Mouse (Mus musculus): ENCODE results near the gene Clpb.

The Clpb gene

DNA sequence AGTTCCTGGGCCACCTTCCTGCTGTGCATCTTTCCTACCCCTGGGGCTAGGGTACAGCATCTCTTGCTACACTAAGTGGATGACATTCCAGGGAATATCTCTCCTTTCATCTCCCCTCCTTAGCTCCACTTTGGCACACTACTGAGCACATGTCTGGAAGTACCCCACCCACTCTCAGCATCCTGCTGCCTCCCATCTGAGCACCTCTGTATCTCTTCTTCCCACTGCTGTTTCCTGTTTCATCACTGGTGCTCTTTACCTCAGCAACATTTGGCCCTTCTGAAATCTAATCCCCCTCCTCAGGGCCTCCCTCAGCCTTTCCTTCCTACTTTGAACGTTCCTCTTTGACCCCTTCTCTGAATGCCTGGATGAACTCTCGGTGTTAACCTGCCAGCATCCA, 63.5 kb downstream of the Clpb start:
- DNase-seq (ENCODE audit: low spot score): no peak

DNA sequence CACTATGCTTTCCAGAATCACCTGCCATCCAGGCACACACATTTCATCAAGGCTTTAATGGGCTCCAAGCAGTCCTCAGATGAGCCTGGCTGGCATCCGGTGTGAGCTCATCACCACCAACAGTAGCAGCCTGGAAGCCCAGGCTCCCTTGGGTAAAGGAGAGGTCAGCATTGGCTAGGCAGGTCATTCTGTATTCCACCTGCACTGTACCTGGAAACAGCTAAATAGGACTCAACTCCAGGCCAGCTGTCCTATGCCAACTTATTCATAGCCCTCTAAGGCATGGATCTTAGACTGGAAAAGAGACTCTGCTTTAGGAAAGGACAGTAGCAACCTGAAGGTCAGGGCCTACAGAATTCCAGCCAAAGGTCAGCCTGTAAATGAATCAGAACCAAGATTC, 68.7 kb downstream of the Clpb start:
- no peak for DNase-seq (ENCODE audit: low spot score)

DNA sequence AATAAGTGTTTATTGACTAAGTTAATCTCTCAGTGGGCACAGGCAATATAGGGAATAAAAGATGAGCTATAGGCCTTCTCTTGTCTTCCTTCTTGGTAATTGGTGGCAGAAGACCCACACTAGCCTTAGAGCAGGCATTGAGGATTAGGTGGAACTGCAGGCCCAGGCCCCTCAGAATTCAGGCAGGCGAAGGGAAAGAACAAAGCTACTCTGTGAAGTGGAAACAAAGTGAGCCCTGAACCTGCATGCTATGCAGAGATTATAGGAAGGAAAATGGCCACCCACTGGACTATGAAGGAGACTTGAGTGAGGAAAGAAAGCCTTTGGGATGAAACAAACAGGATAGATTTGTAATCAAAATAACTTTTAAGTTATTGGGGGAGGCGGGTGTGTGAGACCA, 69.6 kb downstream of the Clpb start:
- DNase-seq (ENCODE audit: low spot score): no peak

DNA sequence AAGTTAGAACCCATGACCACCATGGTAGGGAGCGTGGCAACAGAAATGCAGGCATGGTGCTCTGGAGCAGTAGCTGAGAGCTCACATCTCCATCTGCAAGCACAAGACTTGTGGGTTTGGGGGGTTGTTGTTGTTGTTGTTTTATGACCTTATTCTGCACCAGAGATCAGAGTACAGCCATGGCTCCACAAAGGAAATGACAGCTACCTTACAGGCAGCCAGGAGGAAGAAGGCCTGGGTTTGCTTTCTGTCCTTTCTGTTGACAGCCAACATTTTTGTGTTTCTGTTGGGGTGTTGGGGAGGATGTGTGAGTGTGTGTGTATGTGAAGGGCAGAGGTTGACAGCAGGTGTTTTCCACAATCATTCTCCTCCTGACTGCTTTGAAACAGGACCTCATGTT, 71.9 kb downstream of the Clpb start:
- DNase-seq (ENCODE audit: low spot score): no peak

DNA sequence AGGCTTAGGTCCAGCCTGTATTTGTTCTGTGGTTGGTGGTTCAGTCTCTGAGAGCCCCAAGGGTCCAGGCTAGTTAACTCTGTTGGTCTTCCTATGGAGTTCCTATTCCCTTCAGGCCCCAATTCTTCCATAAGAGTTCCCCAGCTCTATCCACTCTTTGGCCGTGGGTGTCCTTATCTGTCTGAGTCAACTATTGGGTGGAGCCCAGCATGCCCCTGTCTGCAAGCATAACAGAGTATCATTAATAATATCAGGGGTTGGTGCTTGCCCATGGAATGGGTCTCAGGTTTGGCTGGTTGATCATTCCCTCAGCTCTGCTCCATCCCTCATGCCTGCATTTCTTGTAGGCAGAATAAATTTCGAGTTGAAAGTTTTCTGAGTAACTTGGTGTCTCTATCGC, 74.3 kb downstream of the Clpb start:
- DNase-seq (ENCODE audit: low spot score): no peak

DNA sequence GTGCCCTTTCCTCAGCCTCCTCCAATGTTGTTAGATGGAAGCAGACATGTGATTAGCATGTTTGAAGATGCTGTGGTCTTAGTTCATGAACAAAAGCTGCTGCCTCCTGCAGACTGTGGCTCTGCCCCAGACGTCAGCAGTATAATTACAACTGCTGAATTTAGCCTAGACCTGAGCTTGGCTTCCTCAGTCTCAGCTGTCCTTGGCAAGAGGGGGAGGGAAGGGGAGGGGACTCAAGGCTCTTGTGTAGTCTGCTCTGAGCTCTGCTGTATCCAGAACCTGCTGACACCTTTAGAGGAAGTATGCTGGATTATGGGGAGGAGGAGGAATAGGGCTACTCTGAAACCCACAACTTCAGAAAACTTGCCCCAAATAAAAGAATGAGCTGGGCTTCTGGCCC, 76.2 kb downstream of the Clpb start:
- no peak for DNase-seq (ENCODE audit: low spot score)

DNA sequence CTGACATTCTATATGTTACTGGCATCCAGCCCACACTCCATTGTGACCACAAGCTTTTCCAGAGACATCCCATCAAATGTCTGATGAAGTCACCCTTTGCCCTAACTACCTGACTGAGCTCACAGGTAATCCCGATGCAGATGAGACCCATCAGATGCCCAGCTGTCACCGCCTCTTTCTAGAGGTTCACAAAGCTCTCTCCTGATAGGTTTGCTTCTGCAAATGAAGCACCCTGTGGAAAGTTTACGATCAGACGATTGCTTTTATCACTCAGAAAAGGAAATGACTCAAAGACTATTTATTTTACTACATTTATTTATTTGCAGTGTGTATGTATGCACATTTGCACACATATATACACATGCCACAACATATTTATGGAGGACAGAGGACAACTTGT, 80.1 kb downstream of the Clpb start:
- DNase-seq (ENCODE audit: low spot score): no peak

DNA sequence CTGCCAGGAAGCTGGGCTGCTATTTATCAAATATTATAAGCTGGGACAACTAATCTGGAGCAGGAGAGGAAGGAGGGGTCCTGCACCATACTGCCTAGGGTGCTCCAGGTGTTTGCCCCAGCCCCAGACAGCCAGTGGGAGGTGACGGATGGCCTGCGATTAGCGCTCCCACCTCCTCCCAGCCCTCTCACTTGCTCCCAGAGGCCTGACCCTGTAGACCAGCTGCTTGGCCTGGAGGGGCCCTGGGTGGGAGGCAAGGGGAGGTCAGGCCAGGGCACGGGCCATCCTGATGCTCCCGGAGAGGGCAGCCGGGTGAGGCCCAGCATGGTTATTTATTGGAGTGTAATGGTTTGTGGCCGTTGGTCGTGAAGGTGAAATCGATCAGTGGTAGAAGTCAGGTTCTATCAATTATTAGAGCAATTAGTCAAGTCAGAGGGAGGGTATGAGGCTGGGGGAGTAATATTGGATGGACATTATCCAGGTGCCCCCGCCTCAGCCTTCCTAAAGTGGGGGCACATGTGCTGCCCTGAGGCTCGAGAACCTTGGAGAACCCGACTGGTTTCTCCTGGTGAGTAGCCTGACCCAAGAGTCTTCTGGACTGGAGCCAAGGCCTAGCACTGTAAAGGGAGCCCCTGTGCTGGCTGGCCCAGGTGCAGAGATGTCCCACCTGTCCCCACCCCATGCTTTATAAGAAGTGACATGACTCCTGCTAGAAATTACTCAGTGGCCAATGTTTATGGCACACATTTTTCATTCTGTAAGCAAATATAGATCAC, 83.3 kb downstream of the Clpb start:
- no peak for DNase-seq (ENCODE audit: low spot score)

DNA sequence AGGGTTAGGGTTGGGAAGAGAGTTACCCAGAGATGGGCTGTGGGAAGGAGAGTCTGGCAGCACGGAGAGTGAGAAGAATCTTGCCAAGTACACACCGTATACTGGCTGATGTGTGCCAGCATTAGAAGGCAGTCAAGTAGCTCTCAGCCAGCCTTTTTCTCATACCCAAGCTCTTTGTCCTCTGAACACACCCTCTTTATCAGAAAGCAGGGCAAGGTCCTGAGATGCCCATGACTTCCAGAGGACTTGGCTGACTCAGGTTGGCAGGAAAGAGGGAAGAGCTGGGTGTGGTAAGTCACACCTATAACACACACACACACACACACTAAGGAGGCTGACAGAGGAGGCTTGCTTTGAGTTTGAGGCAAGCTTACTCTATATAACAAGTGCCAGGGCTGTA, 86.8 kb downstream of the Clpb start:
- no peak for DNase-seq (ENCODE audit: low spot score)

DNA sequence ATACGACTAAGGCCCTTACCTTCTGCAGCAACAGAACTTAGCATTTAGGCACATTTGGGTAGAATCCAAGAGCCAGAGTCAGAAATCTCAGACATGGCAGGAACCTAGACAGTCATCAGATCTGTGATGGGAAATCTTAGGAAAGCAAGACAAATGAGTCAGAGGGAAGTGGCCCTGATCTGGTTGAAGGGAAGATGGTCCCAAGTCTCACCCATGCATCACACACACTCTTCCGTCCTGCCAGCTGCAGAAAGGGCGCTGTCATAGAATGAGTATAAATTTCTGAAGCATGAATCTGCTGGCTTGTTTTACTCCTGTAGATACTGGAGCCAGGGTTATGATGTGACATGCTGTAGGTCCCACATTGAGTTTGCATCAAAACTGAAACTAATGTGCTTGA, 88.9 kb downstream of the Clpb start:
- no peak for DNase-seq (ENCODE audit: low spot score)

DNA sequence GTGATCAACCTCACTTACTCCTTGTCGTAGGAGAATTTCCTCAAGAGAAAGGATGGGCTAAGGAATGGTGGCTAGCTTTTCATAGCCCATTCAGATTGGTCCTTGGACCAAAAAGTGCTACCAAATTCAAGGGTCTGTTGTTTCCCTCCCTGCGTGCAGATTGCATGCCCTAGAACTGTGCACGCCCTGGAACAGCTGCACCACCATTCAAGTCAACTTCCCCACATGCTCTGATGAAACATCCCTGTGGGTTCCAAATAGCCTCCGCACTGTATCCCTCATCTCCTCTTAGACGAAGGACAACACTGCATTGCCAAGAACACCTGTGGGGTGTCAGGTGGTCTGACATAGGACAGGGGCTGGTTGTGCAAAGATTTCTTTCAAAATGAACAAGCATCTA, 90.1 kb downstream of the Clpb start:
- DNase-seq (ENCODE audit: low spot score): no peak

DNA sequence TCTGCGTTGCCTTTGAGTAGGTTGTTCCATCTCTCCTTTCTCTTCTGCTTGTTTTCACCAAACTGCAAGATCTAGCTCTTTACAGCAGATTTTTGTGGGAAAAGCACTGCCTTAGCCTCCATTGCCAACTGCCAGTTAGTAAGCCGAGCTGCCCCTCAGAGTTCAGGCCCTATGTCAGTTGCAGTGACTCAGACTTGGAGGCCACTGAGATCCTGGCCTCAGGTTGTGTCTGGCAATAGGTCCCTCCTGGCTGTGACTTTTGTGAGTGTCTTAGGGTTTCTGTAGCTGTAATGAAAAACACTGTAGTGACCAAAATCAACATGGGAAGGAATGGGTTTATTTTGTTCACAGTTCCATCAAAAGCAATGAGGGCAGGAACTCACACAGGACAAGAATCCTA, 91.0 kb downstream of the Clpb start:
- no peak for DNase-seq (ENCODE audit: low spot score)

DNA sequence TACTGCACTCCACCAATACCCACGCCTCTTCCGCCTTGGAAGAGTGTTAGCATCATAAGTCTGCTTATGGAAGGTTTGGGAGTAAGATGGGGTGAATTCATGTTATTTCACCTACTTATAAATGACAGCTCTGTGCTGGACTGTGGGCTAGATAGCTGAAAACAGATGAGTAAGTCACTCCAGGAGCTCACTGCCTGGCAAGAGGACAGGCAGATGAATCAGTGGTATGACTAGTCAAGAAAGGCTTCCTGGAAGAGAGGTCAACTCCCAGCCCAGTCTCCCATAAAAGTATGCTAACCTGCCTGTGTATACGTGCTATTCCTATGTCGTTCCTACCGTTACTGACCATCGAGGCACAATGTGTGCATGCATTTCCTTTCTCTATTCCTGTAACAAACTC, 91.9 kb downstream of the Clpb start:
- DNase-seq (ENCODE audit: low spot score): no peak

DNA sequence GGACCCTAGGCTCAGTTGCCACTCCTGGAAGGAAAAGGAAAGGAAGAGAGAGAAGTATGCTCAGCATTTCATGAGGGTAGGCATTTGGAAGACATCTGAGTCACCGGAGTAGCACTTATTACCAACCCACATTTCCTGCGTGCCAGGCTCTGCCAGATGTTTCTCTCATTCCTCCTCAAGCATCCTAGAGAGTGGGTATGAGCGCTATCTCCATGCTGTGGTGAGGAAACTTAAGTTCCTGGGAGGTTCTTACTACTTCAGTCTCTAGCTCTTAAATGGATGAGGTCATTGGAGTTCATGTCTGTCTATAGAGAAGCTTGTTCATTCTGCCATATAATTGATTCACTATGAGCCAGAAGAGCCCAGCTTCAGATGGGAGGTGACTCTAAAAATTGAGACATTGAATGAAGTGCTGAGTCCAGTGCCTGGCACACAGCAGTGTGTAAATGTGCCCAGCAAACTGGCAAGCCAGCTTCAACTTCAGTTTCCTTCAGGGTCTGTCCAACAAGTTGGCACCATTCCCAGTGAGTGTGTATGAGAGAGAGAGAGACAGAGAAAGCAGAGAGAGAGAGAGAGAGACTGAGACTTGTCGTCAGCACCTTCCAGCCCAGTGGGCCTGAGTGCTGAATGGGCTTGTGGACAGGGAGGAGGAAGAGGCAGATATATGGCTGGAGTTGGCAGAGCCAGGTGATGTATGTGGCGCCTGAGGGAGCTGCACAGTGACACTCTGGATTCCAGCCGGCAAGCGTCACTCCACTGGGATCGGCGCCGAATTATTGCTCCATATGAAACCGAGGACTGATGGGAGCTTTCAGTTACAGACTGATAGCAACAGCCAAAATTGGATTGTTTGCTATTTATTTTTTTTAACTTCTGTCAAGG, 98.7 kb downstream of the Clpb start:
- no peak for DNase-seq (ENCODE audit: low spot score)

DNA sequence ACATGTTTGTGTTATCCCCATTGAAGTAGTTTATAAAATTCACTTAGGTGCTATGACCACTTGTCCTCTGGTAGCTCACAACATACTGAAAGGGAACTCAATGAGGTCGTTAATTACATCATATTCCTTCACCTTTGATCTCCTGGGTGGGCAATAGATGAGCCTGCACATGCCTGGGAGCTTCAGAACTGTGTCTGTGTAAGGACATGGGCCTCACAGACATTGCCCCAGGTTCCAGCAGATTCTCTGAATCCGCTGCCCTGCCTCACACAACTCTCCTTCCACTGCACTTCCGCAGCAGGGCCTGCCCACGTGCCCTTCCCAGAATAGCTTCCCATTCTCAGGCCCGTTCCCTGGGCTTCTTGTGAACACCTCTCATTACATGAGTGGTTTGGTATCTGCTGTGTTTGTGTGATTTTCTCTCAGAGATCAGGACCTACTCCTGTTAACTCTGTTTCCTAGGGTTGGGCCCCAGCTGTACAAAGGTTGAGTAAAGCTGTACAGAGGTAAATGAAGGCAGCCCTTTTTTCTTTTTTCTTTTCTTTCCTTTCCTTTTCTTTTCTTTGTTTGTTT, 104.0 kb downstream of the Clpb start:
- DNase-seq (ENCODE audit: low spot score): no peak

DNA sequence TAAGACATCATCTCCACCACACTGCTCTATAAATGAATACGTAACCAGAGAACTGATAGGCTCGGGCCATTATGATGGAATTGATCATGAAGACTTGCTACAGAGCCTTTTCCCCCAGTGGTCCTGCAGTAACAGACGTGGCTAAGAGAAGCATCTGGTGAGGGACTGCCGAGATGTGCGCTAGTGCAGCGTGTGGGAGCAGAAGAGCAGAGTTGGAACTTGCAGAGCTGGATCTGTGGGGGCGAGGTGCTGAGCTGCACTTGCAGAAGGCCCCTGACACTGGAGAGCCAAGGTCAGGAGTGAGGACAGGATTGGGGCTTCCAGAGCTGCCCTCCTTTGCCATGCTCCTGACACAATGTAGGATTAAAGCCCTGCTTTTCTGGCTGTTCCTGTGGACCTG, 106.6 kb downstream of the Clpb start:
- no peak for DNase-seq (ENCODE audit: low spot score)

DNA sequence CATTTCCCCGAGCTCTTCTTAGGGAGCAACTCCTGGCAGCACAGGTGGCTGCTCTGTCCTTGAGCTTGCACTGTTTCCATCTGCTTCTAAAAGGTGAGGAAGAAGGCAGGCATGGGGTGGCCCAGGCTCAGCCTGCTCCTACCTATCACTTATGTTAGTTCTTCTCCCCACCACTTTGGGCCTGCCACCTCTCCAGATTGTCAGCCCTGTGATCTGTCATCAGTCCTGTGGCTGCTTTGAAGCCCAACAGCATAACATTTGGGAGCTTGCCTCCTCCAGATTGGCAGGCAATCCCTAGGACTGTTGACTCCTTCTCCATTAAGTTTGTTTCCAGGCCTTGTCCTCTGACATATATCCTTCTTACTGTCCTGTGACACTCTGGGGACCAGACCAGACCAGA, 108.2 kb downstream of the Clpb start:
- DNase-seq (ENCODE audit: low spot score): no peak

DNA sequence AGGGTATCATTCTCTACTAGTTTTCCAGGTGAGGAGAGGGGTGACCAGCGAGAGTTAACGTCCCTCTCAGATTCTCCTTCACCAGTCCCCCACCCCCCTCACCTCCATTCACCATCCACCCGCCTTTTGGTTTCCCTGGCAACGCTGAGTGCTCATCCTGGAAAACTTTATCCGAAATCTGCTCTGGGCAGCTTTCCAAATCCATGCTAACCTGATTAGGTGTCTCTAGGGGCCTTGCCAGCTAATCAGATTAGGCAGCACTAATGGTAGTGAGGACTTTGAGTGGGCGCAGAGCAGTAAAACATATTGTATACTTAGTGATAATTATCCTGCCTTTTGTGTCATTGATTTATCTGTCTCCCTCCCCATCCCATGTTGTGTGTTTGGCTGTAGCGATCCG, 109.3 kb downstream of the Clpb start:
- no peak for DNase-seq (ENCODE audit: low spot score)

DNA sequence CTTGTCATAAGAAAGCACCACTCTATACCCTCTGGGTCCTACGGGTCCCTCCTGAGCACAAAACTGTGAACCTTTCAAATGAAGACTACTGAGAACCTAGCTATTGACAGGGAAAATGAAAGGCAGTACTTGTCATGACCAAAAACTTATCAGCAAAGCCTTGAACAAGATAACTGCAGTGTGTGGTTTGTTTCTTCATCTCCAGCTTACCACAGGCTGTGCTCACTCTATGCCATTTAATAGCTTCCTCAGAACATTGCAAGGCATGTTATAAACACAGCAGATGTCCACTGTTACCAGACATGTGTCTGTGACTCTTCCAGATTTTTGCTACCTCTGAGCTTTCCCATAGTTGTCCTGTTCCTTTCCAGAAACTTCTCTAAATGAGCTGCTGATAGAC, 113.6 kb downstream of the Clpb start:
- DNase-seq (ENCODE audit: low spot score): no peak

DNA sequence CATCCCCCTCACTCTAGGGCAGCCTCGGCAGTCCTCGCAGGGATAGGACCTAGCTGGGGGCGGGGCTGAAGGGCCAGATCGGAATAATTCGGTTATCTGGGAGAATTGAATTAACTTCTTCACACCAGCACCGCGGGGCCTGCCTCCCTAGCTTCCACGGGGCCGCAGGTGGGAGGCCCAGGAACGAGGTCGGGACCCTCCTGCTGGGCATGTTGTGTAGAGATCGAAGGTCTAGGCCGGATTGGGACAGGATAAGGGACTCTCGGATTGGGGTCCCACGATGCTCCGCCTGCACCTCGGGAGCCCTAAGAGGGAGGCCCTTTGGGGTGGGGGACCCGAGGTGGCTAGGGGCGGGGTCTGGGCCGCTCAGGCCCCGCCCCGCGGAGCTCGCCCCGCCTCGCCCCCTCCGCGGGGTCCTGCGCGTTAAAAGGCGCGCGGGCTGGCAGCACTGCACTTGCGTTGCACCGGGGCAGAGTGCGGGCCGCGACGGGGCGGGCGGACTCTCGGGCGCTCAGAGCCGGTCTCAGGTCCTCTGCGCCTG, 154.5 kb downstream of the Clpb start, which contains the start of gene Phox2a:
TSS of gene Phox2a (plus strand) at position 453 of the 541 bp plus-strand sequence.
- no peak for DNase-seq (ENCODE audit: low spot score)

DNA sequence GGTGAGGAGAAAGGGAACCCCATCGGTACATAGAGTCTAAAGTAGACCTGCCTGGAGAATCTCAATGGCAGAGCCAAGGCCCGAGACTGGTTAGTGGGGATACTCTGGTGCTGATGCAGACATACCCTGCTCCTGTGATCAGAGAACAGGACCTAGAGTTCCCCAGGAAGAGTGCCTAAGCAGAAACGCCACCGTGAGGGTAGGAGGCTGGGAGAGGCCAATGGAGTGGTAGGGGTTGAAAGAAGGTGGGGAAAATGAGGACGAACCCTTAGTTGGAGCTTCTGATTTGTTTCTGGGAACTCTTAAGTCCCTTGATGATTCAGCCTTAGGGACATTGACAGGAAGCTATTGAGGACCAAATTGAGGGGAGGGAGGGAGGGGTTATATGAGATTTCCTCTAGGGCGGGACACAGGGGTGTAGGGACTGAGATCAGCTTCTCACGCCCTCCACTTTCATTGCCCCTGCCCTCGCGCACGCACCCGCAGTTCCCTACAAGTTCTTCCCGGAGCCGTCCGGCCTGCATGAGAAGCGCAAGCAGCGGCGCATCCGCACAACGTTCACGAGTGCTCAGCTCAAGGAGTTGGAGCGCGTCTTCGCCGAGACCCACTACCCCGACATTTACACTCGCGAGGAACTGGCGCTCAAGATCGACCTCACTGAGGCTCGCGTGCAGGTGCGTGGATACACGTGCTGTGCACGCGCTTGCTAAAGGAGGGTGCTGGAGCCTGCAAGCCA, 157.0 kb downstream of the Clpb start:
- DNase-seq (ENCODE audit: low spot score): no peak

Data from ovary, postnatal 14 days (tissue).